Mouse (Mus musculus) myocyte (in vitro differentiated cells): Measurements from ENCODE around the gene Lcp1.

Source experiments
- E2F4 ChIP-seq: IDR thresholded peaks from one replicate; pipeline ENCODE4 v1.6.1; 2011; ENCODE audit warnings: mild to moderate bottlenecking, control low read depth, moderate library complexity; ENCODE audit not compliant: insufficient read depth
- MAX ChIP-seq: IDR thresholded peaks from one replicate; pipeline ENCODE4 v1.6.1; 2011; ENCODE audit warnings: low read depth, mild to moderate bottlenecking, control low read depth
- MYOD1 ChIP-seq, 3 experiments: IDR thresholded peaks; one replicate each; pipeline ENCODE4 v1.6.1; 2011; ENCODE audit warnings: control low read depth in 2 of 3, low read depth in 2 of 3, mild to moderate bottlenecking in 2 of 3, moderate library complexity in 1 of 3; ENCODE audit not compliant: insufficient read length in 2 of 3, control insufficient read depth in 1 of 3
- POLR2A ChIP-seq: IDR thresholded peaks from one replicate; pipeline ENCODE4 v1.6.1; 2011; ENCODE audit warnings: low read depth, mild to moderate bottlenecking, control low read depth, moderate library complexity; ENCODE audit not compliant: insufficient read length
- POLR2AphosphoS2 ChIP-seq: IDR thresholded peaks from one replicate; pipeline ENCODE4 v1.6.1; 2011; ENCODE audit warnings: low read depth, control low read depth; ENCODE audit not compliant: insufficient read length
- REST ChIP-seq: IDR thresholded peaks from one replicate; pipeline ENCODE4 v1.6.1; 2011; ENCODE audit warnings: mild to moderate bottlenecking, control low read depth, moderate library complexity; ENCODE audit not compliant: insufficient read depth, insufficient read length
- TCF12 ChIP-seq: IDR thresholded peaks from one replicate; pipeline ENCODE4 v1.6.1; 2011; ENCODE audit warnings: mild to moderate bottlenecking, control low read depth; ENCODE audit not compliant: poor library complexity, insufficient read depth, severe bottlenecking
- USF1 ChIP-seq: IDR thresholded peaks from one replicate; pipeline ENCODE4 v1.6.1; 2011; ENCODE audit warnings: low read depth, mild to moderate bottlenecking, control low read depth, moderate library complexity

- TF ChIP-seq USF1 (no peak), MAX (no peak), REST (no peak), MYOD1 (IDR thresholded peaks at IDR 0.05; ENCODE audit: control insufficient read depth in 1 of 3, insufficient read length in 2 of 3, low read depth in 2 of 3) (no peak), POLR2A (no peak), E2F4 (no peak), TCF12 (no peak), POLR2AphosphoS2 (no peak)
Observed at GRCm38 (mm10) chr14:75181062-75181935, 50.4 kb downstream of the Lcp1 start.
